Mouse (Mus musculus) limb, embryonic 14.5 days (tissue): ENCODE measurements around the gene Atp5d. TPM values are rescaled to one million over a fixed set of nuclear protein-coding genes. Genes with fewer than 3 reads are reported as not detected.

Experiments
- ATAC-seq: fragments of 200-750 bp; cut with Nextera tagmentation; 2 replicates; pipeline ENCODE4 v1.8.0; 2017; ENCODE audit warnings: low read depth, moderate number of reproducible peaks, moderate TSS enrichment; ENCODE audit not compliant: low FRiP score
- DNase-seq: peaks from one replicate; pipeline ENCODE4 v3.0.0-alpha.2; 2015; ENCODE audit warnings: low spot score
- H3K27ac ChIP-seq: fragments of 300-500 bp; sonication (generic); replicated peaks from 2 replicates; pipeline ENCODE4 v1.5.1; 2014; ENCODE audit warnings: low read depth, mild to moderate bottlenecking, low read length, moderate library complexity, mixed read lengths
- H3K27me3 ChIP-seq: fragments of 300-500 bp; sonication (generic); 2 replicates; pipeline ENCODE4 v1.6.1; 2014; ENCODE audit warnings: low read length, mixed read lengths; ENCODE audit not compliant: control insufficient read depth, insufficient read depth
- H3K36me3 ChIP-seq: fragments of 300-500 bp; sonication (generic); 2 replicates; pipeline ENCODE4 v1.6.1; 2014; ENCODE audit warnings: mild to moderate bottlenecking, low read length, moderate library complexity, mixed read lengths; ENCODE audit not compliant: control insufficient read depth, insufficient read depth
- H3K4me1 ChIP-seq: fragments of 300-500 bp; sonication (generic); 2 replicates; pipeline ENCODE4 v1.6.1; 2014; ENCODE audit warnings: antibody characterized with exemption, low read length, mixed read lengths; ENCODE audit not compliant: control insufficient read depth, insufficient read depth
- H3K4me2 ChIP-seq: fragments of 300-500 bp; sonication (generic); replicated peaks from 2 replicates; pipeline ENCODE4 v1.6.1; 2014; ENCODE audit warnings: low read depth, mild to moderate bottlenecking, low read length, moderate library complexity; ENCODE audit not compliant: severe bottlenecking
- H3K4me3 ChIP-seq: fragments of 300-500 bp; sonication (generic); replicated peaks from 2 replicates; pipeline ENCODE4 v1.5.1; 2014; ENCODE audit warnings: low read length
- H3K9ac ChIP-seq: fragments of 300-500 bp; sonication (generic); 2 replicates; pipeline ENCODE4 v1.6.1; 2014; ENCODE audit warnings: mild to moderate bottlenecking, low read depth, low read length, moderate library complexity; ENCODE audit not compliant: severe bottlenecking
- H3K9me3 ChIP-seq: fragments of 300-500 bp; sonication (generic); 2 replicates; pipeline ENCODE4 v1.6.1; 2016; ENCODE audit warnings: low read length; ENCODE audit not compliant: control insufficient read depth
- POLR2A ChIP-seq: fragments of 200-500 bp; IDR thresholded peaks from 2 replicates; pipeline ENCODE4 v1.8.0; 2012; ENCODE audit warnings: inconsistent platforms, mild to moderate bottlenecking, moderate library complexity, borderline replicate concordance; ENCODE audit not compliant: insufficient read depth, insufficient read length; ENCODE audit errors: extremely low read depth
- WGBS: fragments of 180-500 bp; shearing (Covaris S2); extraction: QIAGEN DNeasy Blood & Tissue Kit; methylation state at CpG from one replicate; pipeline ENCODE4 v1.1.7; 2014; 5-methylcytosine and 5-hydroxymethylcytosine counted together
- polyA plus RNA-seq, 2 experiments: library from polyadenylated mRNA; depleted of rRNA in 1 of 2; stranded (reverse) in 1 of 2; unstranded in 1 of 2; fragments of >200 nt; fragmentation: Nextera tagmentation in 1 of 2; extraction: Ambion mirVana in 1 of 2; gene quantifications; 2 replicates each; pipeline versions ENCODE4 v1.2.1 to v1.2.3; 2012 to 2014

Atp5d gene
- polyA plus RNA-seq, 2 experiments = 449 to 477 TPM

DNA sequence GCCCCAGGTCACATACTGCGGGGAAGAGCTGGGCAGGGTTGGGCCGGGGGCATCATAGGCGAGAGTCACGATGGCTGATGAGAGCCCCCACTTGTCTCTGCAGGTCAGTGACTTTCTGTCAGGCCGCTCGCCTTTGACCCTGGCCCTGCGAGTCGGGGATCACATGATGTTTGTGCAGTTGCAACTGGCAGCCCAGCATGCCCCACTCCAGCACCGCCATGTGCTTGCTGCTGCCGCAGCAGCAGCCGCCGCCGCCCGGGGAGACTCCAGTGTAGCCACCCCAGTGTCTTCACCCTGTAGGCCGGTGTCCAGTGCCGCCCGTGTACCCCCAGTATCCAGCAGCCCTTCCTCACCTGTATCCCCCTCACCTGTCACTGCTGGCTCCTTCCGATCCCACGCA is 15.3 kb downstream of the Atp5d start:
- ATAC-seq (no peak), DNase-seq (no peak)
- WGBS = 84% methylated on average over 19 of the region's 19 CpGs
- Histone ChIP-seq H3K4me3 (0 out of 2 replicates have a peak overlapping the region, but pooled peaks have one; percentile 5), H3K4me1 (peaks cover 35% of the 10 kb centered on the region), H3K27me3 (no peaks in the 10 kb centered on the region), H3K27ac (no peak overlapping the region), H3K36me3 (peaks cover 80% of the 10 kb centered on the region), H3K9ac (no peak overlapping the region), H3K9me3 (no peaks in the 10 kb centered on the region), H3K4me2 (peak overlapping the region; percentile 3; the same call in 1 of the 2 replicates)
- no peak for TF ChIP-seq POLR2A

DNA sequence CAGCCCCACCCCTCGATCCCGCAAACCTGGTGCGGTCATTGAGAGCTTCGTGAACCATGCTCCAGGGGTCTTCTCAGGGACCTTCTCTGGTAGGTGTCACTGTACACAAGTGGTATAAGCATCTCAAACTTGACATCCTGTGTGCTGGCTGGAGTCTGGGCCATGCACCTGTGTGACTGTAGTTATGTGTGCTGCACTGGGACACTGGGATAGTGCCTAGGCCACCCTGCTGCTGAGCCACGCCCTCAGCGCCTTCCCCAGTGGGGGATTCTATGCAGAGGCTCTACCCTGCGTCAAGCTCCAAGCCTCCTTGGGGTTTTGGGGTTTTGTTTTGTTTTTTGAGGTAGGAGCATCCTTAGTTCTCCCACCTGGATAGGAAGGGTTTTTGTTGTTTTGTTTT is 16.0 kb downstream of the Atp5d start:
- Histone ChIP-seq H3K4me2 (no peak overlapping the region), H3K27me3 (no peaks in the 10 kb centered on the region), H3K9me3 (no peaks in the 10 kb centered on the region), H3K36me3 (peaks cover 80% of the 10 kb centered on the region), H3K9ac (no peak overlapping the region), H3K4me3 (no peak overlapping the region), H3K4me1 (peaks cover 41% of the 10 kb centered on the region), H3K27ac (no peak overlapping the region)
- TF ChIP-seq POLR2A = no peak
- 80% methylated on average over 7 of the region's 7 CpGs for WGBS
- DNase-seq (no peak), ATAC-seq (no peak)

DNA sequence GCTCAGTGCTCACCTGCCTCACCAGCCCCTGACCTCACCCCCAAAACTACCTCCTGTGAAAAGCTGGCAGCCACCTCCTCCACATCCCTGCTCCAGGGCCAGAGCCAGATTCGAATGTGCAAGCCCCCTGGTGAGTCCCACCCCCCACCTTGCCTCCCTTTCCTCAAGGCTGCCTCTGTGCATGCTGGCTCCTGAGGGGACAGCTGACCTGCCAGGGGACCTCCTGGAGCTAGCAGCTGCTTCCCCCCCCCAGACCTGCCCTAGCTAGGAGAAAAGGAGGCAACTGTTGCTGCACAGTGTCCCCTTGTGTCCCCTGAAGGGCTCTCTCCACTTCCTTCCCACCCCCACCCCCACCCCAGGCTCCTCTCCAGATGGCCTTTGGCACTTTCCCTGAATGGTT is 16.8 kb downstream of the Atp5d start:
- DNase-seq = no peak
- Histone ChIP-seq H3K36me3 (peaks cover 75% of the 10 kb centered on the region), H3K9me3 (no peaks in the 10 kb centered on the region), H3K4me1 (peaks cover 45% of the 10 kb centered on the region), H3K27ac (0 out of 2 replicates have a peak overlapping the region, but pooled peaks have one; percentile 26), H3K9ac (no peak overlapping the region), H3K27me3 (no peaks in the 10 kb centered on the region), H3K4me2 (no peak overlapping the region), H3K4me3 (no peak overlapping the region)
- TF ChIP-seq POLR2A = no peak
- WGBS = 38% methylated on average over 1 of the region's 1 CpGs
- no peak for ATAC-seq

DNA sequence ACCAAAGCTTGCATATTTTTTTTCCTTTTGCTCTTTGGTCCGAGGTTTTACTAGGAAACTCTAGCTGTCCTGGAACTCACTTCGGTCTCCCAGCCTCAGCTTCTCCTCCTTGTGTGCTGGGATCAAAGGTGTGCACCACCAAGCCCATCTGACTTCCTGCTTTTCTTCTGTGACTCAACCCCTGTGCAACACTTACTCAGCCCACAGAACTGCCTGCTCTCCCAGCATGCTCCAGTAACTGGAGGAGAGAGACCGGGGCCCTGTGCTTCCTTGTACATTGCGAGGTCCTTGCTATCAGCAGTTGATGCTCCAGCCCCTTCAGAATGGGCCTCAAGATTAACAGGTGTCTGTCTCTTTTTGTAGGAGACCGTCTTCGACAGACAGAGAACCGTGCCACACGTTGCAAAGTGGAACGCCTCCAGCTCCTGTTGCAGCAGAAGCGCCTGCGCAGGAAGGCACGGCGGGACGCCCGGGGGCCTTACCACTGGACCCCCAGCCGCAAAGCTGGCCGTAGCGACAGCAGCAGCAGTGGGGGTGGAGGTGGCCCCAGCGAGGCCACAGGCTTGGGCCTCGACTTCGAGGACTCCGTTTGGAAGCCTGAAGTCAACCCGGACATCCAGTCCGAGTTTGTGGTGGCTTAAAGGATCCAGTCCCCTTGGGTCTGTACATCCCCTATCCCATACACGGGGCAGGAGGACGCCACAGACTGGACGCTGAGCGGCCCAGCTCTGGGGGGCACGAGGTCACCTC is 17.7 kb downstream of the Atp5d start:
- H3K27ac ChIP-seq = 0 out of 2 replicates have a peak overlapping the region, but pooled peaks have one; percentile 43
- no peak for TF ChIP-seq POLR2A

DNA sequence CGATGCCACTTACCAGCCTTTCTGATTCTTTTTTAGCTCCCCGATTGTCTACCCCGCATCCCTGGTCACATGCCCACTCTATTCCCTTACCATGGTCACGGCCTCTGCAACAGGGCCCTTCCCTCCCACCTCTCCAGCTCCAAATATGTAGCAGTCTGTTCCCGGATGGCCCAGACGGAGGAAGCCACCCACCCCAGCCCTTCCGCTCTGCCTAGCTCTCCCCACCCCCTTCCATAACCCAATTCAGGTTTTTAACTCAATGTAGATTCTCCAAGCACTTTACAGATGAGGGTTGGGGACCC is 18.3 kb downstream of the Atp5d start:
- no peak for DNase-seq
- H3K27ac ChIP-seq = 0 out of 2 replicates have a peak overlapping the region, but pooled peaks have one; percentile 43
- no peak overlapping the region for H3K4me2 ChIP-seq
- no peak for ATAC-seq
- no peaks in the 10 kb centered on the region for H3K27me3 ChIP-seq
- WGBS = 61% methylated on average over 7 of the region's 7 CpGs
- H3K4me3 ChIP-seq = no peak overlapping the region
- no peaks in the 10 kb centered on the region for H3K9me3 ChIP-seq
- peaks cover 59% of the 10 kb centered on the region for H3K4me1 ChIP-seq
- no peak for TF ChIP-seq POLR2A
- H3K9ac ChIP-seq = no peak overlapping the region
- peaks cover 63% of the 10 kb centered on the region for H3K36me3 ChIP-seq

More for the DNA sequence above, 17.7 kb downstream of the Atp5d start:
- Histone ChIP-seq H3K4me2 (no peak overlapping the region), H3K4me1 (peaks cover 54% of the 10 kb centered on the region), H3K4me3 (no peak overlapping the region), H3K36me3 (peaks cover 68% of the 10 kb centered on the region), H3K9ac (no peak overlapping the region), H3K9me3 (no peaks in the 10 kb centered on the region), H3K27me3 (no peaks in the 10 kb centered on the region)
- ATAC-seq (no peak), DNase-seq (no peak)
- WGBS = 83% methylated on average over 29 of the region's 29 CpGs
